Mouse (Mus musculus) MEL (cell line): ENCODE results near the gene Timm13. TPM values are rescaled to one million over a fixed set of nuclear protein-coding genes. Genes with fewer than 3 reads are reported as not detected.

ENCODE experiments used
- DNase-seq: peaks from one replicate; pipeline ENCODE4 v3.0.0; 2011; ENCODE audit warnings: low read depth, low spot score
- H3K27ac ChIP-seq: 2 replicates; pipeline ENCODE4 v1.5.1; 2012; ENCODE audit warnings: low read depth, mild to moderate bottlenecking, control low read depth, low read length, moderate library complexity; ENCODE audit not compliant: control insufficient read depth
- H3K27me3 ChIP-seq, 2 experiments: fragments of 150-350 bp in 1 of 2; sonication (generic) in 1 of 2; 2 replicates each; pipeline ENCODE4 v1.6.1; 2012; ENCODE audit warnings: low read length in 2 of 2, mild to moderate bottlenecking in 2 of 2, improper control_type of control experiment in 1 of 2, moderate library complexity in 1 of 2; ENCODE audit not compliant: insufficient read depth in 2 of 2, control insufficient read depth in 1 of 2
- H3K36me3 ChIP-seq, 2 experiments: 2 replicates each; pipeline ENCODE4 v1.6.1; 2012 to 2014; ENCODE audit warnings: low read length in 2 of 2, improper control_type of control experiment in 1 of 2, inconsistent platforms in 1 of 2, mild to moderate bottlenecking in 1 of 2; ENCODE audit not compliant: insufficient read depth in 2 of 2, control insufficient read depth in 1 of 2
- H3K4me1 ChIP-seq, 2 experiments: fragments of 150-350 bp in 1 of 2; sonication (generic) in 1 of 2; 2 replicates each; pipeline ENCODE4 v1.6.1; 2012; ENCODE audit warnings: low read length in 2 of 2, improper control_type of control experiment in 1 of 2, mild to moderate bottlenecking in 1 of 2; ENCODE audit not compliant: insufficient read depth in 2 of 2, control insufficient read depth in 1 of 2
- H3K4me3 ChIP-seq, 2 experiments: fragments of 150-350 bp in 1 of 2; sonication (generic) in 1 of 2; 2 replicates each; pipeline ENCODE4 v1.5.1; 2012; ENCODE audit warnings: low read depth in 2 of 2, low read length in 2 of 2, mild to moderate bottlenecking in 2 of 2, moderate library complexity in 2 of 2, control low read depth in 1 of 2, improper control_type of control experiment in 1 of 2; ENCODE audit not compliant: control insufficient read depth in 1 of 2, insufficient read depth in 1 of 2
- H3K79me2 ChIP-seq: 2 replicates; pipeline ENCODE4 v1.6.1; 2012; ENCODE audit warnings: mild to moderate bottlenecking, low read length, moderate library complexity; ENCODE audit not compliant: control insufficient read depth, poor library complexity, insufficient read depth
- H3K9ac ChIP-seq: 2 replicates; pipeline ENCODE4 v1.6.1; 2012; ENCODE audit warnings: low read depth, mild to moderate bottlenecking, control low read depth, low read length, moderate library complexity; ENCODE audit not compliant: control insufficient read depth, poor library complexity, severe bottlenecking
- H3K9me3 ChIP-seq: fragments of 150-350 bp; sonication (generic); replicated peaks from 2 replicates; pipeline ENCODE4 v1.6.1; 2012; ENCODE audit warnings: mild to moderate bottlenecking, low read length, improper control_type of control experiment, moderate library complexity; ENCODE audit not compliant: insufficient read depth
- CHD1 ChIP-seq: IDR thresholded peaks from 2 replicates; pipeline ENCODE4 v1.6.1; 2012; ENCODE audit warnings: low read depth, mild to moderate bottlenecking, inconsistent platforms, low read length, improper control_type of control experiment
- CHD2 ChIP-seq: IDR thresholded peaks from 2 replicates; pipeline ENCODE4 v1.6.1; 2011; ENCODE audit warnings: low read length, improper control_type of control experiment
- EP300 ChIP-seq, 2 experiments: IDR thresholded peaks; 2 replicates each; pipeline ENCODE4 v1.6.1; 2011; ENCODE audit warnings: improper control_type of control experiment in 2 of 2, low read length in 2 of 2, low read depth in 1 of 2, mild to moderate bottlenecking in 1 of 2
- ETS1 ChIP-seq: IDR thresholded peaks from 2 replicates; pipeline ENCODE4 v1.6.1; 2012; ENCODE audit warnings: low read depth, mild to moderate bottlenecking, inconsistent platforms, low read length, improper control_type of control experiment, moderate library complexity
- GABPA ChIP-seq: IDR thresholded peaks from 2 replicates; pipeline ENCODE4 v1.6.1; 2012; ENCODE audit warnings: low read depth, mild to moderate bottlenecking, inconsistent platforms, low read length, improper control_type of control experiment, moderate library complexity
- GATA1 ChIP-seq: IDR thresholded peaks from 2 replicates; pipeline ENCODE4 v1.6.1; 2011; ENCODE audit warnings: low read depth, low read length, improper control_type of control experiment
- HCFC1 ChIP-seq: IDR thresholded peaks from 2 replicates; pipeline ENCODE4 v1.6.1; 2012; ENCODE audit warnings: low read depth, mild to moderate bottlenecking, inconsistent platforms, low read length, improper control_type of control experiment, moderate library complexity
- MAZ ChIP-seq: IDR thresholded peaks from 2 replicates; pipeline ENCODE4 v1.6.1; 2012; ENCODE audit warnings: low read depth, mild to moderate bottlenecking, inconsistent platforms, low read length, improper control_type of control experiment
- MEF2A ChIP-seq: IDR thresholded peaks from 2 replicates; pipeline ENCODE4 v1.6.1; 2014; ENCODE audit warnings: low read depth, mild to moderate bottlenecking, inconsistent platforms, low read length, improper control_type of control experiment; ENCODE audit not compliant: poor library complexity, insufficient replicate concordance, severe bottlenecking; ENCODE audit errors: extremely low read depth
- NELFE ChIP-seq: IDR thresholded peaks from 2 replicates; pipeline ENCODE4 v1.6.1; 2011; ENCODE audit warnings: low read depth, low read length, improper control_type of control experiment
- POLR2AphosphoS2 ChIP-seq: IDR thresholded peaks from 2 replicates; pipeline ENCODE4 v1.6.1; 2011; ENCODE audit warnings: low read length, improper control_type of control experiment
- RCOR1 ChIP-seq: IDR thresholded peaks from 2 replicates; pipeline ENCODE4 v1.6.1; 2012; ENCODE audit warnings: low read depth, mild to moderate bottlenecking, inconsistent platforms, low read length, improper control_type of control experiment
- TBP ChIP-seq: IDR thresholded peaks from 2 replicates; pipeline ENCODE4 v1.8.0; 2011; ENCODE audit warnings: low read depth, low read length, improper control_type of control experiment
- TCF12 ChIP-seq: IDR thresholded peaks from 2 replicates; pipeline ENCODE4 v1.6.1; 2014; ENCODE audit warnings: low read depth, mild to moderate bottlenecking, inconsistent platforms, low read length, improper control_type of control experiment, moderate library complexity
- USF2 ChIP-seq, 2 experiments: IDR thresholded peaks; 2 replicates each; pipeline ENCODE4 v1.6.1; 2011 to 2012; ENCODE audit warnings: improper control_type of control experiment in 2 of 2, low read length in 2 of 2, borderline replicate concordance in 1 of 2, inconsistent platforms in 1 of 2, low read depth in 1 of 2, mild to moderate bottlenecking in 1 of 2; ENCODE audit not compliant: insufficient read depth in 1 of 2
- ZC3H11A ChIP-seq: IDR thresholded peaks from 2 replicates; pipeline ENCODE4 v1.6.1; 2012; ENCODE audit warnings: low read depth, mild to moderate bottlenecking, inconsistent platforms, low read length, improper control_type of control experiment
- ZNF384 ChIP-seq: IDR thresholded peaks from 2 replicates; pipeline ENCODE4 v1.6.1; 2012; ENCODE audit warnings: low read depth, mild to moderate bottlenecking, inconsistent platforms, low read length, improper control_type of control experiment
- polyA plus RNA-seq, 2 experiments: library from polyadenylated mRNA; stranded (reverse) in 1 of 2; unstranded in 1 of 2; fragments of >175 nt in 1 of 2; fragments of >200 nt in 1 of 2; gene quantifications; 2 replicates each; pipeline versions ENCODE4 v1.2.1 to v1.2.4; 2012; ENCODE audit warnings: low replicate concordance in 2 of 2, low read depth in 1 of 2; ENCODE audit not compliant: insufficient read length in 2 of 2, insufficient read depth in 1 of 2, missing spikeins in 1 of 2
- total RNA-seq: library from RNA; depleted of rRNA; stranded (reverse); fragments of 300-350 nt; gene quantifications from 2 replicates; pipeline ENCODE4 v1.2.3, GENCODE M21; 2012

The Timm13 gene
- total and polyA plus RNA-seq, 3 experiments: 329 to 645 (median 349) TPM

- Histone ChIP-seq H3K27ac (no peak overlapping the region), H3K9me3 (no peaks in the 10 kb centered on the region), H3K4me3 (peak overlapping the region; percentile 50 to 51), H3K9ac (peak overlapping the region; percentile 1; the same call in 1 of the 2 replicates), H3K36me3 (peaks cover 0 to 8% of the 10 kb centered on the region in 2 experiments; a peak in 2 of 4 replicates), H3K4me1 (peaks cover 5 to 28% of the 10 kb centered on the region in 2 experiments), H3K27me3 (no peaks in the 10 kb centered on the region), H3K79me2 (no peaks in the 10 kb centered on the region)
- TF ChIP-seq HCFC1: no peak
- TF ChIP-seq EP300 (IDR thresholded peaks at IDR 0.05; ENCODE audit: low read depth in 1 of 2, low read length in 2 of 2): no peak
- no peak for TF ChIP-seq USF2 (IDR thresholded peaks at IDR 0.05; ENCODE audit: borderline replicate concordance in 1 of 2, insufficient read depth in 1 of 2, low read depth in 1 of 2, low read length in 2 of 2)
- TF ChIP-seq GATA1: no peak
- TF ChIP-seq ZNF384: no peak
- no peak for TF ChIP-seq MAZ
- TF ChIP-seq RCOR1: no peak
- TF ChIP-seq POLR2AphosphoS2: no peak
- no peak for TF ChIP-seq CHD2
- no peak for TF ChIP-seq TBP
- TF ChIP-seq TCF12: no peak
- TF ChIP-seq ZC3H11A: no peak
- TF ChIP-seq NELFE: no peak
- TF ChIP-seq CHD1: no peak
- peak; percentile 58 for DNase-seq
Observed at GRCm38 (mm10) chr10:80938831-80939550, 38.2 kb upstream of the Timm13 start.

- H3K9me3 ChIP-seq: no peaks in the 10 kb centered on the region
- H3K36me3 ChIP-seq: peaks cover 0 to 8% of the 10 kb centered on the region in 2 experiments; a peak in 2 of 4 replicates
- no peak for DNase-seq
- H3K27me3 ChIP-seq: no peaks in the 10 kb centered on the region
- TF ChIP-seq GATA1 (no peak), MEF2A (no peak), GABPA (no peak), ETS1 (peak; percentile 45; the same call in 1 of the 2 replicates), NELFE (no peak), RCOR1 (no peak)
- H3K4me3 ChIP-seq: no peak overlapping the region
- H3K79me2 ChIP-seq: peaks cover under 1% of the 10 kb centered on the region; the same call in 1 of the 2 replicates
- no peak overlapping the region for H3K9ac ChIP-seq
- H3K4me1 ChIP-seq: peaks cover 7 to 28% of the 10 kb centered on the region in 2 experiments
- no peak overlapping the region for H3K27ac ChIP-seq
Observed at GRCm38 (mm10) chr10:80937646-80938045, 36.9 kb upstream of the Timm13 start.
